Comparison of ENCODE assay signal across 16 mouse cellular contexts in genomic region chr10:108600693-108601092, GRCm38 (mm10).
DNase-seq lines count a peak whose midpoint lies in the region; ATAC-seq and TF ChIP-seq lines count a peak whose summit lies in the region.
"Had no signal": no experiment of that assay in that cellular context is flagged by ENCODE, and none has a peak within 500 bp of the region (broad histone marks: within the 10 kb centered on the region; RNA-seq: fewer than 3 reads in every experiment).

No protein-coding gene starts in this region.

- H3K4me3 ChIP-seq in hindbrain, embryonic 15.5 days, result no peak overlapping the region
- no peak overlapping the region for H3K4me3 ChIP-seq in hindbrain, embryonic 11.5 days (ENCODE audit: low read depth, low read length)
- no peak overlapping the region for H3K4me3 ChIP-seq in midbrain, postnatal 0 days (ENCODE audit: low read depth, low read length)
- no peak overlapping the region for H3K4me3 ChIP-seq in kidney, embryonic 15.5 days (replicated peaks)
- H3K4me3 ChIP-seq: limb, embryonic 12.5 days had no signal

- 0 out of 2 replicates have a peak overlapping the region, but pooled peaks have one; percentile 19 for H3K27ac ChIP-seq in hindbrain, embryonic 15.5 days (replicated peaks)
- no peak overlapping the region for H3K27ac ChIP-seq in hindbrain, embryonic 11.5 days (ENCODE audit: low read depth, low read length)
- 0 out of 2 replicates have a peak overlapping the region, but pooled peaks have one; percentile 12 for H3K27ac ChIP-seq in midbrain, postnatal 0 days (ENCODE audit: low read depth, low read length)
- H3K27ac ChIP-seq in kidney, embryonic 15.5 days, result no peak overlapping the region
- H3K27ac ChIP-seq: limb, embryonic 12.5 days; macrophage had no signal

- H3K9me3 ChIP-seq in hindbrain, embryonic 15.5 days, result no peaks in the 10 kb centered on the region
- peaks cover 6% of the 10 kb centered on the region; the same call in 1 of the 2 replicates for H3K9me3 ChIP-seq in hindbrain, embryonic 11.5 days (ENCODE audit: control insufficient read depth, low read length)
- H3K9me3 ChIP-seq in midbrain, postnatal 0 days (ENCODE audit: low read length), result no peaks in the 10 kb centered on the region
- 0 out of 2 replicates have a peak, but pooled peaks cover 5% of the 10 kb centered on the region for H3K9me3 ChIP-seq in kidney, embryonic 15.5 days (replicated peaks)

- 63% methylated on average over 9 of the region's 9 CpGs for WGBS in hindbrain, embryonic 15.5 days
- WGBS in hindbrain, embryonic 11.5 days, result 83% methylated on average over 9 of the region's 9 CpGs
- WGBS in midbrain, postnatal 0 days, result 54% methylated on average over 9 of the region's 9 CpGs
- 81% methylated on average over 9 of the region's 9 CpGs for WGBS in kidney, embryonic 15.5 days

- no peaks in the 10 kb centered on the region for H3K27me3 ChIP-seq in hindbrain, embryonic 15.5 days
- H3K27me3 ChIP-seq in hindbrain, embryonic 11.5 days (ENCODE audit: control insufficient read depth, insufficient read depth, low read length), result no peaks in the 10 kb centered on the region
- H3K27me3 ChIP-seq in midbrain, postnatal 0 days (ENCODE audit: insufficient read depth, low read length), result no peaks in the 10 kb centered on the region
- no peaks in the 10 kb centered on the region for H3K27me3 ChIP-seq in kidney, embryonic 15.5 days
- H3K27me3 ChIP-seq: limb, embryonic 12.5 days had no signal

- no peaks in the 10 kb centered on the region; the same call in 1 of the 2 replicates for H3K4me1 ChIP-seq in hindbrain, embryonic 15.5 days (replicated peaks)
- no peaks in the 10 kb centered on the region for H3K4me1 ChIP-seq in hindbrain, embryonic 11.5 days (replicated peaks; ENCODE audit: control insufficient read depth, insufficient read depth, low read length)
- H3K4me1 ChIP-seq in midbrain, postnatal 0 days (ENCODE audit: insufficient read depth, low read length), result no peaks in the 10 kb centered on the region
- H3K4me1 ChIP-seq in kidney, embryonic 15.5 days, result no peaks in the 10 kb centered on the region

- H3K9ac ChIP-seq in hindbrain, embryonic 15.5 days, result no peak overlapping the region
- no peak overlapping the region for H3K9ac ChIP-seq in hindbrain, embryonic 11.5 days (ENCODE audit: low read depth, low read length)
- H3K9ac ChIP-seq in midbrain, postnatal 0 days (replicated peaks; ENCODE audit: low read length, poor library complexity, severe bottlenecking), result no peak overlapping the region
- H3K9ac ChIP-seq in kidney, embryonic 15.5 days, result no peak overlapping the region
- H3K9ac ChIP-seq: limb, embryonic 12.5 days; liver, postnatal 0 days had no signal

- no peak for ATAC-seq in hindbrain, embryonic 15.5 days (ENCODE audit: low FRiP score, low read depth)
- ATAC-seq in hindbrain, embryonic 11.5 days (ENCODE audit: low FRiP score), result no peak
- ATAC-seq in midbrain, postnatal 0 days (ENCODE audit: low FRiP score), result no peak
- ATAC-seq in kidney, embryonic 15.5 days (replicated peaks; ENCODE audit: low FRiP score), result no peak
- ATAC-seq: liver, postnatal 0 days had no signal

- H3K4me2 ChIP-seq in hindbrain, embryonic 15.5 days, result no peak overlapping the region
- no peak overlapping the region for H3K4me2 ChIP-seq in hindbrain, embryonic 11.5 days (replicated peaks; ENCODE audit: low read depth, low read length)
- no peak overlapping the region for H3K4me2 ChIP-seq in midbrain, postnatal 0 days (ENCODE audit: low read depth, low read length, poor library complexity, severe bottlenecking)
- no peak overlapping the region for H3K4me2 ChIP-seq in kidney, embryonic 15.5 days
- H3K4me2 ChIP-seq: limb, embryonic 12.5 days had no signal

- H3K36me3 ChIP-seq in hindbrain, embryonic 15.5 days, result peaks cover 6% of the 10 kb centered on the region
- H3K36me3 ChIP-seq in hindbrain, embryonic 11.5 days (ENCODE audit: control insufficient read depth, insufficient read depth, low read length), result no peaks in the 10 kb centered on the region
- no peaks in the 10 kb centered on the region; the same call in 1 of the 2 replicates for H3K36me3 ChIP-seq in midbrain, postnatal 0 days (ENCODE audit: insufficient read depth, low read length)
- no peaks in the 10 kb centered on the region for H3K36me3 ChIP-seq in kidney, embryonic 15.5 days
- H3K36me3 ChIP-seq: limb, embryonic 12.5 days had no signal

- no peak for TF ChIP-seq CTCF in midbrain, postnatal 0 days (IDR thresholded peaks at IDR 0.05)

- no peak for DNase-seq in hindbrain, embryonic 11.5 days (ENCODE audit: low spot score)
- DNase-seq in cerebellum, adult 11 months, result peak; percentile 36
- DNase-seq in cerebellum, postnatal 25 days, result peak; percentile 35 to 58
- DNase-seq in midbrain, postnatal 0 days (ENCODE audit: low spot score), result no peak
- no peak for DNase-seq in spleen, postnatal 4 days (ENCODE audit: low spot score in 2 of 2)
- no peak for DNase-seq in embryo, embryonic 10 days (ENCODE audit: low spot score)
- DNase-seq: embryo, embryonic 11 days; heart, adult 18-20 months; heart, postnatal 14 days; kidney, postnatal 25 days; liver, postnatal 0 days; thymus, postnatal 25 days had no signal

Comparison
In these comparisons a context has a peak if more than half of its experiments do, and no peak if none do; other contexts are left out.
1. H3K27ac ChIP-seq: peak in hindbrain, embryonic 15.5 days (single experiment) and midbrain, postnatal 0 days (single experiment); none in hindbrain, embryonic 11.5 days (single experiment) and kidney, embryonic 15.5 days (single experiment).
2. DNase-seq: peak in cerebellum, adult 11 months (single experiment) and cerebellum, postnatal 25 days (2 of 2); none in hindbrain, embryonic 11.5 days (single experiment), midbrain, postnatal 0 days (single experiment), spleen, postnatal 4 days (0 of 2) and embryo, embryonic 10 days (single experiment).